ENCODE assay signal across 8 mouse cellular contexts in the genomic region with DNA sequence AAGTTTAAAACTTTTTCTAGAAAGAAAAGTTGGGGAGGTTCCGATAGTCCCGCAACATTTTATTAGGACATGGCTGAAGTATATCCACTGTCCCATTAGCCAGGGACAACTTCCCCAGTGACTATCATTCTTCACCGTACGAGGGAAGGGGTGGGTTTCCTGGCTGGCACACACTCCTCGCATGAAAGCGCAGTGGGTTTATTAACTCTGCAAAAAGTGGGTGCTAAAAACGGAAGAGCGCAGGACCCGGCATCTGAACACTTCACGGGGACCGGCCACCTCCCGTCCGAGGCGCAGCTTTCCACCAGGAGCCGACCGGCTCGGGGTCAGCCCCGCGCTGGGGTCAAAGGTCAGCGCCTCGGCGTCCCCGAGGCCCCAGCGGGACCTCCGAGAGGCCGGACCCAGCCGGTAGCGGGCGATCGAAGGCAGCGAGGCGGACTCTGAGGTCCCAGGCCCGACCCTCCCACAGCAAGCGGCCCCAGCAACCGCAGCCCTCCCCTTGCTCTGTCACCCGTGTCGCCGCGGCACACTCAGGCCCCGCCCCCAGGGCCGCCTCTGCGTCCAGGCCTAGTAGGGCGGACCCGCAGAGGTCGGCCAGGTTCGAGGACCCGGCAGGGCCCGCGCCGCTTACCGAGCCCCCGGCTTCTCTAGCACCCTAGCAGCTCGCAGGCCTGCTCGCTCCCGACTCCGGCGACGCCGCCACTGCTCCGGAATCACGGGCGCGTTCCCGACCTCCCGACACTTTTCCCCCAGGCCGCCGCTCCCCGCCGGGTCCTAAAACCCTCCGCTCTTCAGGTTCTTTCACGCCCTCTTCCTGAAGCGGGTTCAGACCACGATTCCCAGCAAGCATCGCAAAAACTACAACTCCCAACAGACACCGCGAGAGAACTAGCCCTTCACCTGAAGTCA. TPM values are rescaled to one million over a fixed set of nuclear protein-coding genes. Genes with fewer than 3 reads are reported as not detected.
DNase-seq lines count a peak whose midpoint lies in the region; ATAC-seq lines count a peak whose summit lies in the region.

A gene (minus strand): TSS at position 704 of the 909 bp plus-strand sequence.

- peak within 1 kb of the TSS; percentile 93 for H3K9ac ChIP-seq in hindbrain, embryonic 14.5 days

- peaks cover 14% of the 10 kb centered on the region for H3K4me1 ChIP-seq in hindbrain, embryonic 14.5 days (replicated peaks; ENCODE audit: control insufficient read depth, insufficient read depth, low read length)

- peak; percentile 98 for DNase-seq in R1 (ENCODE audit: low read depth, low spot score)
- peak; percentile 95 to 96 for DNase-seq in cerebellum, postnatal 25 days
- peak; percentile 81 to 85 for DNase-seq in frontal cortex, postnatal 25 days (ENCODE audit: low spot score in 2 of 2)
- peak; percentile 92 for DNase-seq in hindbrain, embryonic 14.5 days (ENCODE audit: low spot score)
- peak; percentile 93 to 94 for DNase-seq in layer of hippocampus, postnatal 36 days
- peak; percentile 97 for DNase-seq in lung, postnatal 36 days
- peak; percentile 97 for DNase-seq in retina, postnatal 1 day
- DNase-seq in urinary bladder, adult 18-20 months (ENCODE audit: low spot score in 2 of 2): peak; percentile 89 to 90

- H3K27me3 ChIP-seq in hindbrain, embryonic 14.5 days (ENCODE audit: control insufficient read depth, insufficient read depth, low read length): peaks cover 6% of the 10 kb centered on the region; the same call in 1 of the 2 replicates

- H3K9me3 ChIP-seq in hindbrain, embryonic 14.5 days (ENCODE audit: control insufficient read depth, low read length): no peaks in the 10 kb centered on the region

- 0 out of 2 replicates have a peak, but pooled peaks cover 3% of the 10 kb centered on the region for H3K36me3 ChIP-seq in hindbrain, embryonic 14.5 days (replicated peaks; ENCODE audit: control insufficient read depth, insufficient read depth)

- ATAC-seq in hindbrain, embryonic 14.5 days (ENCODE audit: low FRiP score): peak; percentile 93

- peak within 1 kb of the TSS; percentile 61 for H3K4me3 ChIP-seq in hindbrain, embryonic 14.5 days (replicated peaks; ENCODE audit: low read length)

- peak within 1 kb of the TSS; percentile 97 for H3K27ac ChIP-seq in hindbrain, embryonic 14.5 days

- peak within 1 kb of the TSS; percentile 77 for H3K4me2 ChIP-seq in hindbrain, embryonic 14.5 days (replicated peaks)

- WGBS in hindbrain, embryonic 14.5 days: 1% methylated on average over 76 of the region's 76 CpGs

RNA-seq across cellular contexts. Expression of the gene that starts here (rescaled TPM):
- polyA plus RNA-seq in hindbrain, embryonic 14.5 days (2014; fragmentation: Nextera tagmentation; extraction: Ambion mirVana): 17.7 and 18.7 TPM in 2 replicates
- total RNA-seq in layer of hippocampus, postnatal 36 days (2021): 10 to 100 TPM; 20.3 to 22.4 TPM

Comparison
In these comparisons a context has a peak if more than half of its experiments do, and no peak if none do; other contexts are left out.
1. Peak in every context shown above with its lines: DNase-seq, ATAC-seq, H3K4me3 ChIP-seq and H3K27ac ChIP-seq.